Mouse (Mus musculus): ENCODE data around the gene Patl1.
"Not testable (repeated sequence)": the region's sequence is repeated elsewhere in the genome, so short reads cannot be mapped to it uniquely, and the experiment has no call there.

The Patl1 gene

GRCm38 (mm10) chr19:11966201-11966636, 54.0 kb downstream of the Patl1 start:
- ATAC-seq (ENCODE audit: low TSS enrichment): peak; percentile 22

DNA sequence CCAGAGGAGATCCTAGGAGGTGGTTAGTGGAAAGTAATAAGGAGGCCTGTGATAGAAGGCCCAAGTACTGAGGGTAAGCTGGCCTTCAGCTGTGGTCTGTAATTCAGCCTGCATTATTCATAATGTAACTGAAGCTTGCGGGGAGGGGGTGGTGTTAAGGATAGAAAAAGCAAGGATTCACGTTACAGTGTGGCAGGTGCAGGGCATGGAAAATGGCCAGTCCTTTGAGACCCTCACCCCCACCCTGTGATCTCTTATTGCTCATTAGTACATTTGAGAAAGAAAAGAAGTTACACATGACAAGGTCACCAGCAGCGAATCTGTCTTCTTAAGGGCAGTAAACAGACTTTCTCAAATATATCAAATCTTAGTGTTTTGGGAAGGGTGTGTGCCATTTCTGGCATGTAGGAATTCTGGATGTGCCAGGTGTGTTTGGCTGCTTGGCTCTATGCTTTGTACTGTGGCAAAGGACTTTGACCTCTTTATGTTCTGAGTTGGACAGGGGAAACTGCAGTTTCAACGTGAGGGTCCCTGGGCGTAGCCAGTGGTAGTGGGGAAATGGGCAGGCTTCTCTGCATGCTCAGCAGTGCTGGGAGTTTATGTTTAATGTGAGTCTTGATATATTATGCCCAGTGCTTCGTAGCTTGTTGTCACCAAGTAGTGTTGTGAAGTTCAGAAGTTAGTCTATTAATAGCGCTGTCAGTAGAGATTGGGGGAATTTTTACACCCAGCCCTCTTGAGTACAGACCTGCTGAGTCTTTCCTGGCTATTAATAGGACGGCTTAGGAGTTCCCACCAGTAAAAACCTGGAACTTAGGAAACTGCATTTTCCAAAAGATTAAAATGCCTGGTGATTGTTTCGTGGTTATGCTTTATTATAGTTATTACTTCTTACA, 57.2 kb downstream of the Patl1 start:
- ATAC-seq (ENCODE audit: low TSS enrichment): no peak

DNA sequence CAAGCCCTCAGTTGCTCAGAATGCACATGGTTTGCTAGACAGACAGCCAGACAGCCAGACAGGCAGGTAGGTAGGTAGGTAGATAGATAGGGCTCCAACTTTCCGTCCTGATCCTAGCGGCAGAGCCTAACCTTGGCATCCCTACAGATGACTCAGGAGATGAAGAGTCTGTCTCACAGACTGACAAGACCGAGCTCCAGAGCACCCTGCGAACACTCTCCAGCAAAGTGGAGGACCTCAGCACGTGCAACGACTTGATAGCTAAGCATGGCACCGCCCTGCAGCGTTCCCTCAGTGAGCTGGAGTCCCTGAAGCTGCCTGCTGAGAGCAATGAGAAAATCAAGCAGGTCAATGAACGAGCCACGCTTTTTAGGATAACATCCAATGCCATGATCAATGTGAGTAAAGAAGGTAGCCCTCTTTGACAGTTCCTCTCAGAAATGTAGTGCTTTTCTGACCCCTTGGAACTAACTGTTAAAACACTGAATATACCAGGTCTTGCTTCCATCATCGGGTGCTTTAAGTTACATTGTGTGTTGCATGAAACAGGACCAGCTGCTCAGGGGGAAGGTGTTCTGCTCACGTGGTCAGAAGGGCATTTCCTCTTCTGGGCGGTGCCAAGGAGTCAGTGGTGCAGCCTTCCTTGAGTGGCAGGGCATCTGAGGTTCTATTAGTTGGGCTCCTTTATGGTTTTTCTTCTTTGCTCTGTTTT, 61.5 kb downstream of the Patl1 start:
- no peak for ATAC-seq (ENCODE audit: low TSS enrichment)

GRCm38 (mm10) chr19:11974223-11974540, 62.0 kb downstream of the Patl1 start:
- ATAC-seq (ENCODE audit: low TSS enrichment): no peak

GRCm38 (mm10) chr19:11975683-11976082, 63.5 kb downstream of the Patl1 start:
- no peak for ATAC-seq (ENCODE audit: low TSS enrichment)

DNA sequence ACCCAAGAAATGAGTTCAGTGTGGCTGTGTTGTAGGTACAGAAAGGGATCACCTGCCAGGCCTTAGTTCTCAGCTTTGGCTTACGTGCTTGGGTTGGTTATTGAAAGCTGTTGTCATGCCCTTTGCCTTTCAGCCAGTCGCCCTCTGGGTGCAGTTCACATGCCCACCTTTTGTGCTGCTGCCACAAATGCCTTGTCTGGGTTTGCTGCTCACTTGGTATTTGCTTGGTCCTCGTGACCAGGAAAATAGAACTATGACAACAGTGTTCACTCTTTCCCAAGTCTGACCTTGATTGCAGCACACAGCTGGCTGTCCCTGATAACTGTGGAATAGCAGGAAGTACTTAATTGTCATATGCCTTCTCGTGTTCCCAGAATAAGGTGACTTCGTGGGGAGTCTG, 65.2 kb downstream of the Patl1 start:
- ATAC-seq (ENCODE audit: low TSS enrichment): no peak

GRCm38 (mm10) chr19:11980471-11980870, 68.3 kb downstream of the Patl1 start:
- no peak for ATAC-seq (ENCODE audit: low TSS enrichment)

DNA sequence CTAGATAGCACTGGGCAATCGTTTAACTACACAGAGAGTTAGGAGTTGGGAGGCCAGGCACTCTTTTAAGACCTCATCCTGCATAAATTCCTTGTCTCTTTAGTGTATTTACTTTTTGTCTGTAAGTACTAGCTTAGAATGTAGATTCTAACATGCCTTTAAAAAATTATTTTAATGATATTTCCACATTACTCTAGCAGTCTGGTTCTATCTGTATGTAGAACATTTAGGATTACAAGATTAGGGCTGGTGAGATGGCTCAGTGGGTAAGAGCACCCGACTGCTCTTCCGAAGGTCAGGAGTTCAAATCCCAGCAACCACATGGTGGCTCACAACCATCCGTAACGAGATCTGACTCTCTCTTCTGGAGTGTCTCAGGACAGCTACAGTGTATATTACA, 72.4 kb downstream of the Patl1 start:
- not testable (repeated sequence) for ATAC-seq (ENCODE audit: low TSS enrichment)

DNA sequence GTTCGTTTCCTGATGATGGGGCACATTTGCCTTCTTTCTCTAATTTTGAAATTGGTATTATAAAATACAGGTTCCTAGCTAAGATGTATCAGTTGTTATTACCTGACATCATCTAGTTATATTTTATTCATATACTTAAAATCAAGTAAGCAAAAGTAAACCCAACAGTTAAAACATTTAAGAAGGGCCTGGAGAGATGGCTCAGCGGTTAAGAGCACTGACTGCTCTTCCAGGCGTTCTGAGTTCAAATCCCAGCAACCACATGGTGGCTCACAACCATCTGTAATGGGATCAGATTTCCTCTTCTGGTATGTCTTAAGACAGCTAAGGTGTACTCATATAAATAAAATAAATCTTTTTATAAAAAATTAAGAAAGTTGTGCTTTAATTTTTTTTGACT, 75.6 kb downstream of the Patl1 start:
- ATAC-seq (ENCODE audit: low TSS enrichment): no peak

- no peak for ATAC-seq (ENCODE audit: low TSS enrichment)
Measured at GRCm38 (mm10) chr19:11989334-11989733, 77.1 kb downstream of the Patl1 start.

- ATAC-seq (ENCODE audit: low TSS enrichment): no peak
Measured at GRCm38 (mm10) chr19:11992034-11992433, 79.8 kb downstream of the Patl1 start.

- ATAC-seq (ENCODE audit: low TSS enrichment): no peak
Measured at GRCm38 (mm10) chr19:11992441-11993029, 80.3 kb downstream of the Patl1 start.

Data from frontal cortex, adult (tissue).